Mouse (Mus musculus) hindbrain, embryonic 11.5 days (tissue): Measurements from ENCODE around the gene Colgalt2. TPM values are rescaled to one million over a fixed set of nuclear protein-coding genes. Genes with fewer than 3 reads are reported as not detected.

Experiments
- polyA plus RNA-seq: library from polyadenylated mRNA; unstranded; fragments of >200 nt; fragmentation: Nextera tagmentation; extraction: Ambion mirVana; gene quantifications from 2 replicates; pipeline ENCODE4 v1.2.1, GENCODE M21; 2014

The Colgalt2 gene
- polyA plus RNA-seq, 1 experiment from 2014 or later: 2.7 TPM

Other genes starting within 250 kb of the Colgalt2 start
- gene Tsen15, start 13.1 kb upstream of the Colgalt2 start, polyA plus RNA-seq: 51.0 and 54.2 TPM in 2 replicates